Mouse (Mus musculus) cerebellum, adult 9-11 months (tissue): ENCODE data around the gene Clk1.
A peak's percentile ranks its signal among the peaks of the same experiment; 100 is the strongest.

ENCODE experiments used
- DNase-seq: peaks from one replicate; pipeline ENCODE4 v3.0.0; 2022

Clk1 gene

DNA sequence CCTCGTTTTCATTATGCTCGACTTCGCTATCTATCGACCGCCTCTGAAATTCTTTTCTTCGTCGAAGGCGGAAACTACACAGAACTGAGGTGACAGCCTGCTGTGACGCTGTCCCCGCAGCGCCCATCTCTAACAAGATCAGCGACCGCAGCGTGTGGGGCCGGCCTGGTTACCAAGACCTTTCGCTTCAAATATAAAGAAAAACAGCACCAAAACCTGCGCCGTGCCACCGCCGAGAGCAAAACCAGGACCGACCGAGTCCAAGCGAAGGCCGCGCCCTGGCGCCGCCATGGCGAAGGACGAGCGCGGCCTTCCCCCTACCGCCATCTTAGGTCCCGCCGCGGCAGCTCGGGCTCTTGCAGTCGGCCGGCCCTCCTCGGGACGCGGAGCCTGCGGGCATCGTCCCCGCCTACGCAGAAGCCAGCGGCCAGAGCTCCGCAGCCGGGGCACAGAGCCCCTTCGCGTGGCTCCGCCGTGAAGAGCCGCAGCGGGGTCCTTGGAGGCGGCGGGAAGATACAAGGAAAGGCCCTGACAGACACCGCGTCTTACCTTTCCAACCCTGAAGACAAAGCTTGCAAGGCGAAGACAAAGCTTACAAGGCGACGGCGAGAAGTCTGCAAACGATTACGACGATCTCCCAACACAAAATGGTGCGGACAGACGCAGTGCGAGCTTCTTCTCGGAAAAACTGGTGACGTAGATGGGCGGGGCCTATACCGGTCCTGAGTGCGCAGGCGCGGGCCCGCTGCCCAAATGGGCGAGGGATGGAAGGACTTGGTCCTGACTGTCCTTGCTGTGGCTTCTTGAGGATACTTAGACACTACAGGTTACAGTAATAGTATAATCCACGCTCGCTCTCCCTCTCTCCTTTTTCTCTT lies at the start of gene Clk1:
Gene Clk1 (minus strand): TSS at position 696 of the 878 bp plus-strand sequence.
- peak; percentile 97 for DNase-seq

DNA sequence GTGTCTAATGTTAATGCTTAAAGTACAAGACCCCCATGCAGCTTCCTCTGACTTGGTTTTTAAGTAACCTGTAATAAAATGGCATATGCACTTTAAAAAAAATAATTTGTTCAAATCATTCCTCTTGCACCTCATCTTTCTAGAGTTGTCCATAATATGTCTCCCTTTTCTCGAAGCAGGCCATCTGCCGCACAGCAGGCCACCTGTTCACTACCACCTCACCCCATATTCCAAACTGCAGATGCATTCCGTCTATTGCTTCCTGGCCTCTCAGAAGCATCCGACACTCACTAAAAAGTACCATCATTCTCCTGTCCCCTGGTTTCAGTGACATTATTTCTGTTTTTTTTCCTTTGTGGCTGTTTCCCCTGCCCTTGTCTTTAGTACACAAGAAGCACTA lies 41.7 kb upstream of the Clk1 start:
- peak; percentile 47 for DNase-seq

DNA sequence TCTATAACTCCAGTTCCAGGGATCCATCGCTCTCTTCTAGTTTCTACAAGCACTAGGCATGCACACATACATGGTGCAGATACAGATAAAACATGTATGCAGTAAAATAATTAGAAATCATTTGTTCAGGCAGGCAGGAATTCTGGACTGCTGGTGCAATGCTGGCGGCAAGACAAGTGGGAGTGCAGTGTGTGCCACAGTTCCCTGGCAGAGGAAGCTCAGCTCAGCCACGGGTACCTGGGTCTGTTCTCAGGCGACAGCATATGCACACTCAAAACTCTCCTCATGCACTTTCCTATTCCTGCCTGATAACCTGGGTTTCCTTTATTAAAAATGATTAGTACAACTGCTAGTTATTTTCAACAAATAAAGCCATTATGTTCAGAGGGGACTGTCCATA lies 41.2 kb upstream of the Clk1 start:
- peak; percentile 64 for DNase-seq

- DNase-seq, result no peak
Observed at GRCm38 (mm10) chr1:58463935-58464334, 40.1 kb upstream of the Clk1 start.

- no peak for DNase-seq
Observed at GRCm38 (mm10) chr1:58460566-58460965, 36.7 kb upstream of the Clk1 start.

DNA sequence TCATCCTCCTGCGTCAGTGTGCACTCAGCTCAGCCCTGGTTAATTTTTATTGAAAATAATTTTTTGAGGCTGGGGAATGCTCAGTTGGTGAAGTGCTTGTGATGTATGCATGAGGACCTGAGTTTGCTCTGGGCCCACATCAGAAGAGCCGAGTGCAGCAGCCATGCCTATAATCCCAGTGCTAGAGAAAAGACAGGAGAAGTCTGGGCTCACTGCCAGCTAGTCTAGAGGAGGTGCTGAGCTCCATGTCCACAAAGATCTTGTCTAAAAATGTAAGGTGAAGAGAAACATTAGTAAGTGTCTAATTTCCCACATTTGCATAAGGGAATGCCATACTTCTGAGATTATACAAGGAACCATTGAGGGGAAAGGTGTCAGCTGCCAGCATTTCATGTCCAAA lies 35.0 kb upstream of the Clk1 start:
- DNase-seq, result peak; percentile 17

DNA sequence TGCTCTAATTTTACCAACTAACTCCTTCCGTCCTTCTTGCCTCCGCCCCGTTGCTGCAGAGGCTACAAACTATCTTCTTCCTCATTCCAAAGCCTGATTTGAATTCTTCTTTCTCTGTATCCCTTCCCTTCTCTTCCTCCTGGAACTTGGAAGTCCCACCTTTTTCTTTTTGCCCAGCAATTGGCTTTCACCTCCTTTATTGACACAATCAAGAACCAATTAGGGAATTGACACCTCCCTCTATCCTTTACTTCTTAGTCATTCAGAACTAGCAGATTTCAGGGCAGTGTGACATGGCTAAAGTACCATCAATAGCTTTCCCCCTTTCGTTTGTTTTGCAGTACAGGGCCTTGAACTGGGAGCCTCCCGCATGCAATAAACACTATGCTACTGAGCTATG lies 34.3 kb upstream of the Clk1 start:
- no peak for DNase-seq

- no peak for DNase-seq
Observed at GRCm38 (mm10) chr1:58454316-58454715, 30.4 kb upstream of the Clk1 start.

- DNase-seq, result no peak
Observed at GRCm38 (mm10) chr1:58448396-58448795, 24.5 kb upstream of the Clk1 start.

GRCm38 (mm10) chr1:58447766-58448165 lies 23.9 kb upstream of the Clk1 start:
- DNase-seq, result no peak

DNA sequence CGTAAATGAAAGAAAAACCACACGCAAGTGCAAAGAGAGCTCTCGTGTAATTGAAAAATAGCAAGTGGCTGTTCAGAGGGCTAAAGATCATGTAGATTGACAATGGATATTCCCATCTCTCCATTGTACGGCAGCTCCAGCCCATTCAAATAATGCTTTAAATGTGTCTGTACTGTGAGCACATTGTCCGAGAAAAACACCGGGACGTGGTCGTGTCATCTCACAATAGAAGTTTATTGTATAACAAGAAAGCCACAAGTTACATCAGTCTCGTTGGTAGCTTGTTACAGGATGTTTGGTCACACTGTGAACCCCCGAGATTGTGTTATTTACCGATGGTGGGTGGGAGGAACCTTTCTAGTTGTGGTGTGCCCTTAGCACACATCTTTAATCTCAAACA lies 22.0 kb upstream of the Clk1 start:
- DNase-seq, result no peak

- DNase-seq, result peak; percentile 86
Observed at GRCm38 (mm10) chr1:58445143-58445722, 21.4 kb upstream of the Clk1 start, which contains the start of the genes Nif3l1 and Ppil3. Nif3l1 (plus strand) TSS chr1:58445151. Ppil3 (minus strand) TSS chr1:58445486.

GRCm38 (mm10) chr1:58444691-58445090 lies 20.8 kb upstream of the Clk1 start:
- no peak for DNase-seq

DNA sequence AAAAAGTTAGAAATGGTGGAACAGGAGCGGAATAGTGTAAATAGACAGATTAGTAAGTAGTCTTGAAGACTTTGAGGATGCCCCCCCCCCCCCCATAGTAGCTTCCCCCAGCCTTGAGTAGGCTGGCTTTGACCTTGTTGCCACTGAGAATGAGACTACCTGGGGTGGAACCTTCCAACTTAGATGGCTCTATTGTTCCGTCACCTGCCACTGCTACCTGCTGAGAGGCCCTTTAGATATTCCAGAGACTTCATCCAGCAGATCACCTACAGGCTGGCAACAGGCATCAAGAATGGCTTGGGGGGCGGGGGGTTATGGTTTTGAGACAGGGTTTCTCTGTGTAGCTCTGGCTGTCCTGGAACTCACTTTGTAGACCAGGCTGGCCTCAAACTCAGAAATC lies 685 bp upstream of the Clk1 start:
- peak; percentile 36 for DNase-seq

DNA sequence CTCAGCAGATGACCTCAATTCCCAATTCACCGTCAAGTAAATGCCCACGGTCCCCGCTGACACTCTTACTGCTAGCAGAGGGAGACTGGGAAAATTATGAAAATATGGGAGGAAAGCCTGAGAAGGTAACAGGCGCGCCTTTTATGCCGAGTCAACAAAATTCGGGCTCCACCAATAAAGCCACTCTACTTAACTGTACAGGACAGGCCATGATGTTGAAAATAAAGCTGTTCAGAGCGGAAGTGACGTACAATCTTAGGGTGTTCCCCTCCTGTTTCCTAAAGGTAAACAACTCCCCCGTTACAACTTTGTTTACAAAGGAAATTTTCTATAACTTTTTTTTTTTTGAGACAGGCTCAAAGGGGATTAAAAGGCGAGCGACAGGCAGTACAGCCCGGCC lies 987 bp downstream of the Clk1 start:
- DNase-seq, result peak; percentile 40

DNA sequence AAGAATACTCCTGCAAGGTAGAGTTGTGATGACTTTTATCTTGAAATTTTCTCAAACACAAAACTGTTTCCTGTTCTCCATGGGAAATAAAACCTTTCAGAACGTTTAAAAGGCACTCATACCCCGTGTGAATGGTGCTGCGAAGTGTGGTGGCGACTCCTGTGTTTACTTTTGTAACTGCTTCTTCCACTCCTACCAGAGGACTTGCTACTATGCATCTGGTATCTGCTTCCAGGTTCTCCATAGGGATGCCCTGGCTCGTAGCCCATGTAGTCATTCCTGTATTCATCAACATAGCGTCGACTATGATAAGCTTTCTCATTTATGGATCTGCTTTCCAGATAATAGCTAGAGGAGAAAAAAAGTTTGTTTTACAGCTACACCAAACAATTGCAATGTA lies 2.9 kb downstream of the Clk1 start:
- peak; percentile 59 for DNase-seq

DNA sequence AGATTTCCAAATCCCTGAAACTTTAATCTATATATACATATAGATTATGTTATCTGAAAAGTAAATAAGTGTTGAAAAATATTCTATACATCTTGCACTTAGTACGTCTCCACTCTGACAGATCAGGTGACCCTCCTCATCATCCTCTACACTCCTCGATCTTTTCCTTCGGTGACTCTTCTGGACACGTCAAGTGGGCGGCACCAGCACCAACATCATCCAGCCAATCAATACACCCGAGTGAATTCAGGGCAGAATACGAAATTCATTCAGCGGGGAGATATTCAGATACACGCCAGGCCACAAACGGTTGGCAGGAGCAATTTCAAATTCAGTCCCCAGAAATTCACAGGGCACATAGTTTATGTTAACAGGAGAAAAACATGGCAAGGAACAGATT lies 3.8 kb downstream of the Clk1 start:
- no peak for DNase-seq

- no peak for DNase-seq
Observed at GRCm38 (mm10) chr1:58416048-58416447, 7.8 kb downstream of the Clk1 start.

- DNase-seq, result no peak
Observed at GRCm38 (mm10) chr1:58415442-58415841, 8.4 kb downstream of the Clk1 start.

DNA sequence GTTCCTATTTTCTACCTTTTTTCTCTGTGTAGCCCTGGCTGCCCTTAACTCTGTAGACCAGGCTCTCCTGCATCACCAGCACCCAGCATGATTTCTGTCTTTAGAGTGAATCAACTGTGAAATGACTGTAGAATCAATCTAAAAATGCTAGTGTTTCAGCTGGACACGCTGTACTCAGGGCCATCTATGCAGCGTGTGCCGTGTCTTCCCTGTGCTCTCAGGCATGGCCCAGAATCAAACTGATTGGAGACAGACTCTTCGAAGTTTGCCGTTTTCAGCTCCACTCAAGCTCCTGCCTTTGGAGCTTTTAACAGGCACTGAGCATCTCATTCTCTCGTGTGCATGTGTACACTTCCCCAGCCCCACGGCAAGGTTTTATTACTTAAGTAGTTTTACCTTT lies 13.1 kb downstream of the Clk1 start:
- no peak for DNase-seq

DNA sequence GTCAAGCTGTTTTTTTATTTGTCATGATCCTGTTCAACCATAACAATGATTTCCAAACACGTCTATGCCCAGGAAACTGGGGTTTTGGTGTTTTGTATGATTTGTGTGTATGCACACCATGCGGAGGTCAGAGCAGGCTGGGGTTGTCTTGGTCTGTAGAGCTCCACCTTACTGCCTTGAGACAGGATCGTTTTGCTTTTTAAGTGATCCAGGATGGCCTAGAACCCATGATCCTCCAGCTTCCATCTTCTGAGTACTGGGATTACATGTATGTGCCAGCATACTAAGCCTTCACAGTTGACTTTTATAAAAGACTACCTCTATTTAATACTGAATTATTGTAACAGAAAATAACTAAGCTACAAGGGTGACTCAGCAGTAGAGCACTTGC lies 13.7 kb downstream of the Clk1 start:
- DNase-seq, result no peak

DNA sequence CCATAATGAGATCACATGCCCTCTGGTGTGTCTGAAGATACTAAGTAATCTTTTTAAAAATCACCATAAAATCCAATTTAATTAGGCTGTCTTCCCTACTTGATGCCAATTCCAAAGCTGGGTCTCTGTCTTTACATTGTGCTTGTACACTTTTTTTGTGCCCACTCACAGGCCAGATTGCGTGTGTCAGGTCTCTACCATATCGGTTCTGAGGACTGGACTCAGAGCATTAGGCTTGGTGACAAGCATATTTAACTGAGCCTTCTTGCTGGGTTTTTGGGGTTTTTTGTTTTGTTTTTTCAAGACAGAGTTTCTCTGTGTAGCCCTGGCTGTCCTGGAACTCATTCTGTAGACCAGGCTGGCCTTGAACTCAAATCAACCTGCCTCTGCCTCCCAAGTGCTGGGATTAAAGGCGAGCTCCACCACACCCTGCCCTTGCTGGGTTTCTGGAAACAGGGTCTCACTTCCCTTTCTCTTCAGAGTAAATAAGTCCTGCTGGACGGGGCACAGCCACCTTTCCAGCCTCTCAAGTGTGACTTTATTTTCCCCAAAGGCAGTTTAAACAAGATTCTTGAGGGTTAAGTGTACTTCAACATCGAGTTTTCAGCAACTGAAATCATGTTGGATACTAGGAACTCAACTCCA lies 14.2 kb downstream of the Clk1 start:
- DNase-seq, result no peak

DNA sequence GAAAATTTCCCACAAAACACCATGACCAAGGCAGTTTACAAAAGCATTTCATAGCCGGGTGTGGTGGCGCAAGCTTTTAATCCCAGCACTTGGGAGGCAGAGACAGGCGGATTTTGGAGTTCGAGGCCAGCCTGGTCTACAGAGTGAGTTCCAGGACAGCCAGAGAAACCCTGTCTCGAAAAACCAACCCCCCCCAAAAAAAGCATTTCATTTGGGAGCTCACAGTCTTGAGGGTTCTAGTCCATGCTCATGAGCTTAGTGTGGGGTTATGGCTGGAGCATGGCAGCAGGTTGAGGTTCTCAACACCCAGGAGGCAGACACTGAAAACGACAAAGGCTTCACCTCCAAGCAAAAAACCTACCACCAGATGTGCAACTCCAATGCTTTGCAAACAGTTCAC lies 15.7 kb downstream of the Clk1 start:
- DNase-seq, result no peak

DNA sequence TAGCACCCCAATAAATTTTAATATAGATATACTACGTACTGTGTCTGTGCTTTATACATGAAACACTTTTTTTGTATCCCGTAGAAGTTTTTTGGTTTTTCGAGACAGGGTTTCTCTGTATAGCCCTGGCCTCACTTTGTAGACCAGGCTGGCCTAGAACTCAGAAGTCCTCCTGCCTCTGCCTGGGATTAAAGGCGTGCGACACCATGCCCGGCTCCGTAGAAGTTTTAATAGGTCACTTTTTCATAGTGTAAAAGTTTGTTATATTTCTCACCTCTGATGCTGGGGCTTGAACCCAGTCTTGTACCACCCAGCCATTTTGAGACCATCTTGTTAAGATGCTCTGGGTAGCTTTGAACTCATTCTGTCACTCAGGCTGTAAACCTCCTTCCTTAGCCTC lies 16.5 kb downstream of the Clk1 start:
- DNase-seq, result no peak
